Mouse (Mus musculus) thymus, postnatal 14 days (tissue): ENCODE data around the gene Ap1m2.
"Not testable (repeated sequence)": the region's sequence is repeated elsewhere in the genome, so short reads cannot be mapped to it uniquely, and the experiment has no call there.

Source experiments
- DNase-seq: peaks from one replicate; pipeline ENCODE4 v3.0.0; 2021

Ap1m2 gene

DNA sequence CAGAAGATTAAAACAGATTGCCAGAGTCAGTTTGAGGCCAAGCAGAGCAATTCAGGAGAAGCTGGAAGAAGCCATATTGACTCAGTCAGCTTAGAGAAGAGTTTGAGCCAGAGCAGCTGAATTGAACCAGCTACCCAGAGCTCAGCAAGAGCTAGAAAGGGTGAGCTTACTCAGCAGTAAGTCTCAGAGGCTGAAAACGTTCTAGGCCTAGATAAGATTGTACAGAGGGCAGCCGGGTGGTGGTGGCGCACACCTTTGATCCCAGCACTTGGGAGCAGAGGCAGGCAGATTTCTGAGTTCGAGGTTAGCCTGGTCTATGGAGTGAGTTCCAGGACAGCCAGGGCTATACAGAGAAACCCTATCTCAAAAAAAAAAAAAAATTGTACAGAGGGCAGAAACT is 55.8 kb downstream of the Ap1m2 start:
- not testable (repeated sequence) for DNase-seq

DNA sequence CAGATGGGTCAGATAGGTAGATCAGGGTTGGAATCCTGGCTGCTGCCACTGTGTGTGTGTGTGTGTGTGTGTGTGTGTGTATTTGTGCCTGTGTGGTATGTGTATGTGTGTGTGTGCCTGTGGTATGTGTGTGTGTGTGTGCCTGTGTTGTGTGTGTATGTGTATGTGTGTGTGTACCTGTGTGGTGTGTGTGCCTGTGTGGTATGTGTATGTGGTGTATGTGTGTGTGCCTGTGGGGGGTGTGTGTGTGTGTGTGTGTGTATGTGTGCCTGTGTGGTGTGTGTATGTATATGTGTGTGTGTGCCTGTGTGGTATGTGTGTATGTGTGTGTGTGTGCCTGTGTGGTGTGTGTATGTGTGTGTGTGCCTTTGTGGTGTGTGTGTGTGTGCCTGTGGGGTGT is 57.4 kb downstream of the Ap1m2 start:
- DNase-seq, result no peak

DNA sequence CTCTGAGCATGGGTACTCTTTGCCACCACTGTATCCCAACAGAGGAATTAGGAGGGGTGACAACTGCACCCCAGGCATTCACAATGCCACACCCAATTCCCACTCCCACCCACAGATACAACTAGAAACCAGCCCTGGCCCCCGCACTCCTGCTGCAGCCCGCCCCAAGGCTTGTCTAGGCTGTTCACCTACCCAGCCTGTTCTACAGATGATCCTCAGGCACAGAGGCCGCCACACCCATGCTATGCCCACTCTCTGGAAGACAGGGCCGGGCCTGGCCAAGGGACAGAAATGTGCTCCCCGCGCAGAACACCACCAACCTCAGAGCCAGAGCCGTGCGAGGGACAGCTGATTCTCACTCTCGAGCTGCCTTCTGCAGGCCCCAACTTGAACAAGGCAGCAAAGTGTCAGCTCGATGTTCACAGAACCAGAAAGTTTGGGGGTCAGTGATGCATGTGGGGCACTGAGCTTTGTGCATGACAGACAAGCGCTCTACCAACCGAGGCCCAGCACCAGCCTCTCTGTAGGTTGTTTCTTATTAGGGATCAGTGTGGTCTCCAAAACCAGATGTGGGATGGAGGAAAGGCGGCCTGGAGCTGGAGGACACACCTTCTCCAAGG is 60.9 kb downstream of the Ap1m2 start:
- DNase-seq, result no peak

DNA sequence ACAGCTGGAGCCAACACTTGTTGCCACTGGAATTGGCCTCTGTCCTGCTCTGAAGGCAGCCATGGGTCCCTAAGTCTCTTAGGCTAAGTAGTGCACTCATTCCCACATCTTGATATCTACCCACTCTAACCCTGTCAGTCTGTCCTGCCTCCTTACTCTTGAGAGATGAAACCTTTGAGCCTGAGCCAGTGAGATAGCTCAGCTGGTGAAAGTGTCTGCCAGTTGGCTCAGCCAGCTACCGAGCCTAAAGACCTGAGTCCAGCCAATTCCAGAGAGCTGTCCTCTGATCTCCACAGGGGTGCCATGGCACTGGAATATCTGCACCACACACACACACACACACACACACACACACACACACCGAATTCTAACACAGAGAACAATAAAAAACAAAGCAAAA is 61.6 kb downstream of the Ap1m2 start:
- no peak for DNase-seq

DNA sequence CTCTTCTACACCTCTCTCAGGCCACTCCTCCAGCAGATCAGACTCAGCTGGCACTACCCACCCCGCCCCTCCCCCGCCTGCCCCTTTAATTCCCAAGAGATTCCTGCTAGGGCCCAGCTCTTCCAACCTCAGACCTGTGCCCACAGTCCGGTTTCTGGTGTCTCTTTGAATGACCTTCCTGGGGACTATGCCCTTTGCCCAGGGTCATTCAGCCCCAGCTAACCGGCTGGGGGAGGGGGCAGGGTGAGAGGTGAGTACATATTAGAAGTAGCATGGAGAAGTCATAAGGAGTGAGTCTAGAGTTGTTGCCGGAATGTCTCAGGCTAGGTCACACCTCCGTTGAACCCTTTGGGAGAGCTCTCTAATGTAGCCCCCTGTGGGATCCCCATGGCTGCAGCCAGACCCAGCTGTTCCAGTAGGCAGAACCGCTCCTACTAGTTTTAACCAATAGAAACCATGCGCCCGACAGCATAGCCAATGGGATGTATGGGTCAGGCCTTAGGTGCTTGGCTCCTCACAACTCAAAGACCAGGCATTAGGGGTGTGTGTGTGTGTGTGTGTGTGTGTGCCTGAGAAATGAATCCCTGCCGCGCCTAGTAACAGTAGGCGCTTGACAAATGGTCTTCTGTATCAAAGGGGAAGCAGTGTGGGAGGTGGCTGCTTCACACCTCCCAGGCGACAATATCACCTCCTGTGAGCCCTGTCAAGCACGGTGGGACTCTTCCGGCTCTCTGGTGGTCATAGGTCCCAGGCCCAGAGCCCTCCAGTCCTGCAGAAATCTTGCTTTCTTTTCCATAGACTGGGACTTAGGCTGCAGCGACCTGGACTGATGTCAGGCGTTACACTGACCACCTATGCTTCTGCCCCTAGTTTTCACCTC is 62.3 kb downstream of the Ap1m2 start:
- no peak for DNase-seq

DNA sequence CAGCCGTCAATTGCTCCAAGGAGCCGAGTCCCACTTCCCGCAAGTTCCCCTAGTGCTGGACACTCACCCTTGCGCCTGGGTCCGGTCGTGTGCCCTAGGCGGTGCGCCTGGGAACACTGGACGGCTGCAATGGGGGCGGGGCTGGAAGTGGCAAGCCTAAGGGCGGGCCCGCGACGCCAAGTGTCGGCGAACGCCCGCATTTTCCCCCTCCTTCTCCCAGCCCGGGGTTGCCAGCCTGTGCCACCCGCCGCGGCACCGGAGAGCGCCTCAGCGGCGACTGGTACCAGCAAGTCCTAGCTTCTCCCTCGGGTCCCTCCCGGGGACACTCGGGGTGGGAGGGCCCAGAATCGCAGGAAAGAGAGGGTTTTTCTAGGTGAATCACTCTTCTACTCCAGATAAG is 63.8 kb downstream of the Ap1m2 start, which contains the start of gene S1pr5:
S1pr5 (minus strand) TSS at position 118 of the 400 bp plus-strand sequence.
- DNase-seq, result no peak

DNA sequence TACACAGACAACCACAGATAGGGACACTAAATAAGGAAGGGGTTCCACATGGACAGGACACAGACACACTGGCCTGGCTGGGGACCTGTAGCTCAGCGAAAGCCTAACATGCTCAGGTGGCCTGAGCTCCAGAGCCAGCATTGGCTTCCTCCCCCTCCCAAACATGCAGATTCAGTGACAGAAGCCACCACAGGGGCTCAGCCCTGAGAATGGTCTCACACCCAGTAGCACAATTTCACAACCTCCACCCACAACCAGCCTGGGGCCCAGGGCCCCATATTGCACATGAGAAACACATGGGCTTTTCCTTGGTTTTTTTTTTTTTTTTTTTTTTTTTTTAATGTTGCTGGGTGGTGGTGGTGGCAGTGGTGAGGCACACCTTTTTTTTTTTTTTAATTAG is 65.8 kb downstream of the Ap1m2 start:
- no peak for DNase-seq

DNA sequence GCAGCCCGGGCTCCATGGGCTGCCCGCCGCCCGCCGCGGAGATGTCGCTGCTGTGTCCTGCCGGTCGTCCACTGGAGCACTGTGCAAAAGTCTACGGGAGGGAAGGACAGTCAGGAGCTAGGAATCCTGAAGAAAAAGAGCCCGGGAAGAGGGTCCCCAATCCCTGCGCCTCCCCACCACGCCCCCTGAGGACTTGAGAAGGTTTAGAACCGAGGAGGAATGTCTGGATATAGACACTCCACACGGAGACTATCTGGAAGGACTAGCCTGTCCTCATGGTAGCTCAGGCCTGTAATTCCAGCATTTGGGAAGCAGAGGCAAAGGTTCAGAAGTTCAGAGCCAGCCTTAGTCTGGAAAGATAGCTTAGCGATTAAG is 67.0 kb downstream of the Ap1m2 start:
- no peak for DNase-seq

DNA sequence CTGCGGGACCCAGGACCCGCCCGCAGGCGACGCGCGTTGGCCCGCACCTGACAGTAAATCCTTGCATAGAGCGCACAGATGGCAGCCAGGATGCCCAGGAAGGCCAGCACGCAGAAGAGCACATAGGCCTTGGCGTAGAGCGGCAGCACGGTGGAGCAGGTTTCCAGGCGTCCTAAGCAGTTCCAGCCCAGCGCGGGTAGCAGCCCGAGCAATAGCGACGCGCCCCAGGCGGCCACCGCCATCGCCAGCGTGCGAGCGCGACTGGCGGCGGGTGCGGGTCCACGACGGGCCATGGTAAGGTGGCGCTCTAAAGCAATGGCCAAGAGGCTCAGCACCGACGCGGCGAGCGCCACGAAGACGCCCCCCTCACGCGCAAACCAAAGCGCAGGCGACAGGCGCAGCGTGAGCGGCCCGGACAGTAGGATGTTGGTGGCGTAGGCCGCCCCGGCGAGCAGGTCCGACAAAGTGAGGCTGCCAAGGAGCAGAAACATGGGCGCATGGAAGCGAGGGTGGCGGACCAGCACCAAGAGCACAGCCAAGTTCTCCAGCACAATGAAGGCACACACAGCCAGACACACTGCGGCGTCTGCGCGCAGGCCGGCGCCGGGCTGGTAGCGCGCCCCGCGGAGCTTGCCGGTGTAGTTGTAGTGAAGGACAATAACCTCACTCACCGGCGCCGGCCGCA is 67.6 kb downstream of the Ap1m2 start:
- DNase-seq, result no peak
